Mouse (Mus musculus) liver, embryonic 13.5 days (tissue): ENCODE measurements around the gene Mrpl2. TPM values are rescaled to one million over a fixed set of nuclear protein-coding genes. Genes with fewer than 3 reads are reported as not detected.

Experiments
- ATAC-seq: fragments of 200-750 bp; cut with Nextera tagmentation; 2 replicates; pipeline ENCODE4 v1.8.0; 2017; ENCODE audit warnings: low read depth, mild to moderate bottlenecking, moderate number of reproducible peaks, moderate library complexity
- DNase-seq: peaks from one replicate; pipeline ENCODE4 v3.0.0; 2022
- H3K27ac ChIP-seq: fragments of 300-500 bp; sonication (generic); 2 replicates; pipeline ENCODE4 v1.5.1; 2015; ENCODE audit warnings: moderate library complexity, mild to moderate bottlenecking, inconsistent platforms
- H3K27me3 ChIP-seq: fragments of 300-500 bp; sonication (generic); 2 replicates; pipeline ENCODE4 v1.6.1; 2015; ENCODE audit warnings: mild to moderate bottlenecking, inconsistent platforms
- H3K36me3 ChIP-seq: fragments of 300-500 bp; sonication (generic); 2 replicates; pipeline ENCODE4 v1.6.1; 2015; ENCODE audit warnings: mild to moderate bottlenecking, inconsistent platforms
- H3K4me1 ChIP-seq: fragments of 300-500 bp; sonication (generic); replicated peaks from 2 replicates; pipeline ENCODE4 v1.6.1; 2015; ENCODE audit warnings: inconsistent platforms
- H3K4me2 ChIP-seq: fragments of 300-500 bp; sonication (generic); 2 replicates; pipeline ENCODE4 v1.6.1; 2015; ENCODE audit warnings: inconsistent platforms, mild to moderate bottlenecking, moderate library complexity
- H3K4me3 ChIP-seq: fragments of 300-500 bp; sonication (generic); replicated peaks from 2 replicates; pipeline ENCODE4 v1.5.1; 2015; ENCODE audit warnings: mild to moderate bottlenecking, inconsistent platforms
- H3K9ac ChIP-seq: fragments of 300-500 bp; sonication (generic); 2 replicates; pipeline ENCODE4 v1.6.1; 2015; ENCODE audit warnings: mild to moderate bottlenecking, inconsistent platforms
- H3K9me3 ChIP-seq: fragments of 300-500 bp; sonication (generic); replicated peaks from 2 replicates; pipeline ENCODE4 v1.6.1; 2016; ENCODE audit warnings: inconsistent platforms
- WGBS: fragments of 180-500 bp; shearing (Covaris S2); methylation state at CpG from one replicate; pipeline ENCODE4 v1.1.7; 2015; ENCODE audit not compliant: insufficient replicate concordance; 5-methylcytosine and 5-hydroxymethylcytosine counted together
- polyA plus RNA-seq: library from polyadenylated mRNA; unstranded; fragments of >200 nt; fragmentation: Nextera tagmentation; extraction: Ambion mirVana; gene quantifications from 2 replicates; pipeline ENCODE4 v1.2.1, GENCODE M21; 2015

The Mrpl2 gene
- polyA plus RNA-seq, 1 experiment from 2014 or later: 97.5 TPM

- H3K27me3 ChIP-seq: no peaks in the 10 kb centered on the region
- H3K4me2 ChIP-seq: peak within 1 kb of the TSS; percentile 86
- peaks cover 63% of the 10 kb centered on the region for H3K36me3 ChIP-seq
- DNase-seq (peak; percentile 85), ATAC-seq (peak; percentile 94)
- peak within 1 kb of the TSS; percentile 85 for H3K4me3 ChIP-seq
- H3K27ac ChIP-seq: peak within 1 kb of the TSS; percentile 87
- peak within 1 kb of the TSS; percentile 83 for H3K9ac ChIP-seq
- peaks cover 43% of the 10 kb centered on the region for H3K4me1 ChIP-seq
- WGBS: under 1% methylated on average over 43 of the region's 43 CpGs
- H3K9me3 ChIP-seq: no peaks in the 10 kb centered on the region
These were observed 28.0 kb downstream of the Mrpl2 start, which contains the start of gene Rrp36 for GRCm38 (mm10) chr17:46673850-46674529. Gene Rrp36 (minus strand): TSS chr17:46674352.

DNA sequence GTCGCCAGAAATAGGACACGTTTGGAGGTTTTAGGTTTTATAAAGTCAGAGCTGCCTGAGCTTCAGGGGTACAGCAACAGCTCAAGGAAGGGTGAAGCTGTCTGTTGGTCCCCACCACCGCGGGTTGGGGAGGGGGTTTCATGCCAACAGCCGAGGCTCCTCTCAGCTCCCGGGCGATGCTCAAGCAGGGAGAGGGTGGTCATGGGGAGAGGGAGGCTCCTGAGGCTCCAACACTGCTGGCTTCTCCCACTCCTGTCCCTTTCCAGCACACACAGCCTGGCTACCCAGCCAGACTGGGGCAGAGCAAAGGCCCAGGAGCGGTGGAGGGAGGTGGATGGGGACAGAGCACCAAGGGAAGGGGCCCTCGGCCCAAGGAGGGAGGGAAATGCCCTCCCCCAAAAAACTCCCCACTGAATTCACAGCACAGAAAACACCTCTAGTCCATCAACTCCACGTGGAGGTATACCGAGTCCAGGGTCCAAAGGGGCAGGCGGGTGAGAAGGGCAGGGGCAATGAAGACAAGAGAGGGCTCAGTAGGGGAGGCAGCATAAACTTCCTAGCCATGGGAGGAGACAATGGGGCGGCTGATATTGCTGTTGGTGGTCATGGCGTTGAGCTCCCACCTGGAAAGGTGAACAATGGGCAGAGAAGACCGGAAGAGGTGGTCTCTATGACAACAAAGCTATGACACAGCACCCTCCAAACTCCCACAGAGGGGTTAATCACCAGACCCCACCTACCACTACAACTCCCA, 28.7 kb downstream of the Mrpl2 start:
- Histone ChIP-seq H3K27me3 (no peaks in the 10 kb centered on the region), H3K9me3 (no peaks in the 10 kb centered on the region), H3K4me3 (peak overlapping the region; percentile 85), H3K27ac (peak overlapping the region; percentile 87), H3K9ac (peak overlapping the region; percentile 83), H3K4me1 (peaks cover 50% of the 10 kb centered on the region), H3K4me2 (peak overlapping the region; percentile 86), H3K36me3 (peaks cover 56% of the 10 kb centered on the region)
- ATAC-seq (peak; percentile 7; the same call in 1 of the 2 replicates), DNase-seq (no peak)
- WGBS: 32% methylated on average over 15 of the region's 15 CpGs

DNA sequence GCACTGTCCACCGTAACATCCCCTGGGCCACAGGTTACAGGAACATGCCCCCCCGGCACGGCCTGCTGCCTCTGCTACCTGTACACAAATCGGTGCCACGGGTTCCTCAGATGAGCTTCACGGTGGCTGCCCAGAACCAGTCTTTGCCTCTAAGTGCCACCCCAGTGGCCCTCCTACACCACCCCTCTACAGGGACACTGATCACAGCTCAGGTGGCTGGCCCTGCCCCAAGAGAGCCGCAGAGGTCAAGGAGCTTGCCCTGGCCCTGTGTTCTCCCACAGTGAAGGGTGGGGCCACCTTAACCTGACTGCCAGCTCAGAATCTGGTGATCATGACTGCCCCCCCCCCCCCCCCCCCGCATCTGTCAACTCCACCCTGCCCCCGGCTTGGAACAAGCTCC, 32.4 kb downstream of the Mrpl2 start, which contains the start of gene Mea1:
Gene Mea1 (plus strand): TSS at position 378 of the 400 bp plus-strand sequence.
- Histone ChIP-seq H3K27me3 (no peaks in the 10 kb centered on the region), H3K4me3 (peak within 1 kb of the TSS; percentile 92), H3K27ac (peak within 1 kb of the TSS; percentile 90), H3K9me3 (no peaks in the 10 kb centered on the region), H3K9ac (peak within 1 kb of the TSS; percentile 90), H3K4me2 (peak within 1 kb of the TSS; percentile 98), H3K36me3 (peaks cover 50% of the 10 kb centered on the region), H3K4me1 (peaks cover 52% of the 10 kb centered on the region)
- DNase-seq: no peak
- WGBS: 82% methylated on average over 8 of the region's 9 CpGs
- no peak for ATAC-seq

DNA sequence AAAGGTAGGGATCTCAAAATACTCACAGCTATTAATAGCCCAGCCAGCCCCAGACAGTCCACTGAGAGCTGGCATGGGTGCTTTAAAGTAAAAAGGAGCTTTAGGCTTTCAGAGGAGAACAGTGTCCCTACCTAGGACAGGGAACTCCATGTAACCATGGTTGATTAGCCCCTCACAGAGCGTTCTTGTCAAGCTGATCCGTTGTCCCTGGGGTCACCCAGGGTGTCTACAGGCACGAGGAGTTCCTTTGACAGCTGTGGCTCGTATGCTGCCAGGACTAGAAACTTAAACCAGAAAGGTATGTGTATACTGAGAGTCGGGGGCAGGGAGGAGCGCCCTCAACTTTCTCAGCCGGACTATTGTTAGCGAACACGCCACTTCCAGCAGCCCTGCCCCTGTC, 32.9 kb downstream of the Mrpl2 start:
- no peak for ATAC-seq
- peak overlapping the region; percentile 90 for H3K9ac ChIP-seq

DNA sequence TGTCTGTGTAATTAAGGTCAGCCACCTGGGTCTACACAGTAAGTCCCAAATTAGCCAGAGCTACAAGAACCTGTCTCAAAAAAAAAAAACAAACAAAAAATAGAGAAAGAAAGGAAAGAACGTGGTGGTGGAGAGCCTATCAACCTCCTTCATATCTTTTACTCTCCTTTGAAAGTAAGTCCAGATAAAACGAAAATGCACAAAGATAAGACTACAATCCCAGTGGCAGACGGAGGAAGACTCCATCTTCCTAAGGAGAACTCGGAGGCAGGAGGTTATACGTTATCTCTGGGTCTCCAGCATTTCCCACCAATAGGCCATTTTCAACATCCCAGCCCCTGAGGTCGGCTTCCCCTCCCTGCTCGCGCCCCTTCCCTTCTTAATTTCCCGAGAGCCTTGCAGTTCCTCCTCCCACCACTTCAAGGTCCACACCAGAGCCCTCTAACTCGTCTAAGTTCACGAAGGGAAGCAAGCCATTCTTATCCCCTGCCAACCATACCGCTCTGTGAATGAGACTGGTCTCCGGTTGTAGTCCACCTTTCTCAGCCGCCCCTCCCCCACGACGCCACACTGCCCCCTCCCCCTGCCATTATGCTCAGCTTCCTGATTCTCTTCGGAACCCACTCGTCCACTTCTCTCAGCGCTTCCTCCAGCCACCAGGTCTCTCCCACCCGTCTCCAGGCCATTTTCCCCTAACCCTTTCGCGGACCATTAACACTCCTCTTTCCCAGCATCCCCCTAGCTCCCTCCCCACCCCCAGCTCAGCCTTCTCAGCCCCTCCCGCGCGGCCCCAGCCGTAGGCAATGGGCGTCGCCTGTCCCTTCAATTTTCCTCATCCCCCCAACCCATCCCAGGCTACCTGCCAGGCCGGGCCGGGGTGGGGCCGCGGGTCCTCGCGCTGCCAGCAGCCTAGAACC, 34.1 kb downstream of the Mrpl2 start:
- 1% methylated on average over 34 of the region's 34 CpGs for WGBS
- Histone ChIP-seq H3K9me3 (no peaks in the 10 kb centered on the region), H3K27ac (peak overlapping the region; percentile 90), H3K9ac (peak overlapping the region; percentile 90), H3K4me3 (peak overlapping the region; percentile 92), H3K4me2 (peak overlapping the region; percentile 98), H3K4me1 (peaks cover 39% of the 10 kb centered on the region), H3K27me3 (no peaks in the 10 kb centered on the region), H3K36me3 (peaks cover 61% of the 10 kb centered on the region)
- DNase-seq (peak; percentile 33), ATAC-seq (peak; percentile 1; the same call in 1 of the 2 replicates)

More for the DNA sequence above, 32.9 kb downstream of the Mrpl2 start:
- peak overlapping the region; percentile 92 for H3K4me3 ChIP-seq
- peak overlapping the region; percentile 90 for H3K27ac ChIP-seq
- peak overlapping the region; percentile 98 for H3K4me2 ChIP-seq
- peaks cover 55% of the 10 kb centered on the region for H3K36me3 ChIP-seq
- no peak for DNase-seq
- WGBS: 66% methylated on average over 9 of the region's 9 CpGs
- peaks cover 48% of the 10 kb centered on the region for H3K4me1 ChIP-seq
- no peaks in the 10 kb centered on the region for H3K9me3 ChIP-seq
- H3K27me3 ChIP-seq: no peaks in the 10 kb centered on the region

DNA sequence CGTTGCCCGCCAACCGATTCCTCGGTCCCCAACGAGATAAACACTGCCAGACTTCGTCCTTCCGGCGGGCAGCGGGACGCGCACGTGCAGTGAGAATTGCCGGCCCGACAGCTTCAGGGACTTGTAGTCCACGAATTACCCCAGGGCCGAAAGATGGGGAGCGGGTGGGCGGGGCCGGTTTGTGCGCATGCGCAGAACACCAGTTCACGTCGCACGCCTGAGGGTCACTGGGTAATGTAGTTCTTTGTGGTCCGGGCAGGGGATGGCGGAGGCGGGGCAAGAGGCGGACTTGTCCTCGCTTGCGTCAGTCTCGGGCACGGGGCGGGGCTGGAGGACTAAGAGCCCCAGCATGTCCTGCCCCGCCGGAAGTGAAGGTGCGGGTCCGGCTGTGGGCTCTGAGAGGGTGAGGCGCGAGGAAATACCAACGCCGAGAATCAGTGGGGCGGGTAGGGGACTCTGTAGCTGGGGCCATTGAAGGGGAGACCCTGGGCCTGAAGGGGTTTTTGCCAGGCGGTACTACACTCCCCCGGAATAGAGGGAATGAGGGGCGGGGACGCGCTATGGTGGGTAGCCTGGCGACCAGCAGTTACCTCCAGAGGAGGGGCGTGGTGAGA, 34.8 kb downstream of the Mrpl2 start, which contains the start of gene Klhdc3:
Gene Klhdc3 (minus strand): TSS at position 155 of the 614 bp plus-strand sequence.
- Histone ChIP-seq H3K4me1 (peaks cover 37% of the 10 kb centered on the region), H3K9me3 (no peaks in the 10 kb centered on the region), H3K4me2 (peak within 1 kb of the TSS; percentile 98), H3K36me3 (peaks cover 61% of the 10 kb centered on the region), H3K27ac (peak within 1 kb of the TSS; percentile 90), H3K9ac (peak within 1 kb of the TSS; percentile 90), H3K4me3 (peak within 1 kb of the TSS; percentile 92), H3K27me3 (no peaks in the 10 kb centered on the region)
- peak; percentile 97 for ATAC-seq
- DNase-seq: peak; percentile 99
- under 1% methylated on average over 49 of the region's 49 CpGs for WGBS

DNA sequence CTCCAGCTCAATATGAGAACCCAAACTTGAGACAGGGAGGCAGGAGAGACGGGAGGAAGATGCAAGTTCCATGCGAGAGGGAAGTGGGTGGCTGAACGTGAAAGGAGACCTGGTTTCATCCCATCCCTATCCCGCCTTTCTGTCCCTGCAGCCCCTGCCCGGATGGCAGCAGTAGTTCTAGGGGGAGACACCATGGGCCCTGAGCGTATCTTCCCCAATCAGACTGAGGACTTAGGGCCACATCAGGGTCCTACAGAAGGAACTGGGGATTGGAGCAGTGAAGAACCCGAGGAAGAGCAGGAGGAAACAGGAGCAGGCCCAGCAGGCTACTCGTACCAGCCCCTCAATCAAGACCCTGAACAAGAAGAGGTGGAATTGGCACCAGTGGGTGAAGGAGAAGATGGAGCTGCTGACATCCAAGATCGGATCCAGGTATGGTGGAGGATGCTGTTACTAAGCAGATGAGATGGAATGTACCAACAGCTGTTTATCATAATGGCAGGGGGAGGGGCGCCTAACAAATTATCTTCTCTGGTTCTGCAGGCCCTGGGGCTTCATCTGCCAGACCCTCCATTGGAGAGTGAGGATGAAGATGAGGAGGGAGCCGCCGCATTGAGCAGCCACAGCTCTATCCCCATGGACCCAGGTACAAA, 35.6 kb downstream of the Mrpl2 start:
- peaks cover 61% of the 10 kb centered on the region for H3K36me3 ChIP-seq
- H3K4me3 ChIP-seq: peak overlapping the region; percentile 92
- H3K4me1 ChIP-seq: peaks cover 37% of the 10 kb centered on the region
- WGBS: 29% methylated on average over 12 of the region's 12 CpGs
- peak overlapping the region; percentile 98 for H3K4me2 ChIP-seq
- H3K27me3 ChIP-seq: no peaks in the 10 kb centered on the region
- ATAC-seq (no peak), DNase-seq (no peak)
- peak overlapping the region; percentile 78 for H3K9ac ChIP-seq
- H3K9me3 ChIP-seq: no peaks in the 10 kb centered on the region
- peak overlapping the region; percentile 69 for H3K27ac ChIP-seq

- no peaks in the 10 kb centered on the region for H3K9me3 ChIP-seq
- no peak for ATAC-seq
- H3K9ac ChIP-seq: no peak overlapping the region
- H3K4me3 ChIP-seq: no peak overlapping the region
- peaks cover 59% of the 10 kb centered on the region for H3K36me3 ChIP-seq
- H3K27ac ChIP-seq: no peak overlapping the region
- H3K27me3 ChIP-seq: no peaks in the 10 kb centered on the region
- DNase-seq: no peak
- H3K4me1 ChIP-seq: peaks cover 34% of the 10 kb centered on the region
- 83% methylated on average over 16 of the region's 16 CpGs for WGBS
- H3K4me2 ChIP-seq: no peak overlapping the region
These were observed 36.8 kb downstream of the Mrpl2 start for GRCm38 (mm10) chr17:46682654-46683389.

- DNase-seq (no peak), ATAC-seq (no peak)
- H3K27ac ChIP-seq: no peak overlapping the region
- no peak overlapping the region for H3K4me3 ChIP-seq
- H3K27me3 ChIP-seq: no peaks in the 10 kb centered on the region
- 82% methylated on average over 6 of the region's 6 CpGs for WGBS
- peaks cover 21% of the 10 kb centered on the region for H3K4me1 ChIP-seq
- H3K36me3 ChIP-seq: peaks cover 59% of the 10 kb centered on the region
- H3K4me2 ChIP-seq: no peak overlapping the region
- no peak overlapping the region for H3K9ac ChIP-seq
- H3K9me3 ChIP-seq: no peaks in the 10 kb centered on the region
These were observed 39.9 kb downstream of the Mrpl2 start for GRCm38 (mm10) chr17:46685913-46686312.
